Mouse (Mus musculus): ENCODE measurements at regions not wholly inside any gene's neighbourhood (a gene's known extent, or its start where the extent isn't known, plus 50 kb on each side); places are given as distances from the start of the nearest gene placed in this dataset.

DNA sequence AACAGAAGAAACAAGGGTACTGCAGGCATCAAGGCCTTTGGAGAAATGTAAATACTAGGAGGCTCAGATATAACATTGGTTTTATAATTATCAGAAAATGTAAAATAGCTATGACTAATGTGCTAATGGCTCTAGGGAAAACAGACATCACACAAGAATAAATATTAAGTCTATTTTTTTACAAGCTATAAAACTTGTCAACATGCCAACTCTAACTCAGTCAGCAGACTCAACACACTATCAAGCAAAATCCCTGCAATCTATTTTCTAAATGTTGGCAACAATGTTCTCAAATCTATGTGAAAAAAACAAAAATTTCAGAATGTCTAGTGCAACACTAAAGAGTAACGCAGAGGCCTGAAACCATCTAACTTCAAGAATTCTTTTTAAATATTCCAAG, 93.5 kb upstream of the Wdr75 start:
- TF ChIP-seq POLR2A (IDR thresholded peaks at IDR 0.05; ENCODE audit: borderline replicate concordance, extremely low read depth, low read depth, low read length) = no peak
- no peak for TF ChIP-seq CTCF (IDR thresholded peaks at IDR 0.05; ENCODE audit: insufficient read depth, low read length)
- Histone ChIP-seq H3K4me1 (ENCODE audit: control insufficient read depth, insufficient read depth, low read length) (no peaks in the 10 kb centered on the region), H3K4me3 (replicated peaks; ENCODE audit: extremely low read depth, low read depth, low read length) (no peak overlapping the region)
- no peak for DNase-seq
- 88% methylated on average over 1 of the region's 1 CpGs for WGBS

GRCm38 (mm10) chr1:45723369-45723768, 71.6 kb upstream of the Wdr75 start:
- WGBS = 66% methylated on average over 2 of the region's 2 CpGs
- TF ChIP-seq POLR2A (IDR thresholded peaks at IDR 0.05; ENCODE audit: borderline replicate concordance, extremely low read depth, low read depth, low read length) (no peak), CTCF (IDR thresholded peaks at IDR 0.05; ENCODE audit: insufficient read depth, low read length) (no peak)
- H3K4me1 ChIP-seq (ENCODE audit: control insufficient read depth, insufficient read depth, low read length) = no peaks in the 10 kb centered on the region
- DNase-seq = no peak
- H3K4me3 ChIP-seq (replicated peaks; ENCODE audit: extremely low read depth, low read depth, low read length) = no peak overlapping the region

- H3K4me3 ChIP-seq (replicated peaks; ENCODE audit: extremely low read depth, low read depth, low read length) = no peak overlapping the region
- no peaks in the 10 kb centered on the region for H3K4me1 ChIP-seq (ENCODE audit: control insufficient read depth, insufficient read depth, low read length)
- TF ChIP-seq CTCF (IDR thresholded peaks at IDR 0.05; ENCODE audit: insufficient read depth, low read length) (no peak), POLR2A (IDR thresholded peaks at IDR 0.05; ENCODE audit: borderline replicate concordance, extremely low read depth, low read depth, low read length) (no peak)
- no peak for DNase-seq
- WGBS = 87% methylated on average over 3 of the region's 3 CpGs
These were observed 62.0 kb upstream of the Wdr75 start for GRCm38 (mm10) chr1:45732958-45733357.

DNA sequence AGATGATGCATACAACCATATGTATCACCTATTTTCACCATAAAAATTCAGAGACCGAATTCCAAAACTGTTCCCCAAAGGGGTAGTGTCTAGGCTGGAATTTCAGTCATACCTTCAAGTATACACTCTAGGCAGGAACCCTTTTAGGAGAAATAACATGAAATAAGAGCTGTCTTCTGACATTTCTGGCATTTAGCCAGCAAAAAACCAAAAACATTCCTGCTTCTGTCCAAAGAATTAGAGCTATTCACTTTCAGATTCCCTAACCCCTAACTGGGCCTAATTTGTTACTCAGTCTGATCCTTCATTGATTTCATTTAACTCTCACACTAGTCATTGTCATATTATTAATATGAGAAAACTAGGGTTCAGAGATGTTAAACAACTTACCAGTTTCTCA, 49.8 kb upstream of the Wdr75 start:
- H3K4me1 ChIP-seq (ENCODE audit: control insufficient read depth, insufficient read depth, low read length) = no peaks in the 10 kb centered on the region
- no peak overlapping the region for H3K4me3 ChIP-seq (replicated peaks; ENCODE audit: extremely low read depth, low read depth, low read length)
- DNase-seq = no peak
- TF ChIP-seq CTCF (IDR thresholded peaks at IDR 0.05; ENCODE audit: insufficient read depth, low read length) (no peak), POLR2A (IDR thresholded peaks at IDR 0.05; ENCODE audit: borderline replicate concordance, extremely low read depth, low read depth, low read length) (no peak)
- WGBS = 69% methylated on average over 1 of the region's 1 CpGs

All from lung, adult 2 months (tissue).